Mouse (Mus musculus) lung, postnatal 0 days (tissue): Measurements from ENCODE around the gene Dctn3. TPM values are rescaled to one million over a fixed set of nuclear protein-coding genes. Genes with fewer than 3 reads are reported as not detected.

Experiments
- ATAC-seq: fragments of 200-750 bp; cut with Nextera tagmentation; 2 replicates; pipeline ENCODE4 v1.8.0; 2017; ENCODE audit warnings: moderate library complexity
- DNase-seq: peaks from one replicate; pipeline ENCODE4 v3.0.0-alpha.2; 2016; ENCODE audit warnings: low spot score
- H3K27ac ChIP-seq: fragments of 300-500 bp; sonication (generic); 2 replicates; pipeline ENCODE4 v1.5.1; 2014; ENCODE audit warnings: antibody characterized with exemption, mild to moderate bottlenecking, low read length, mixed read lengths
- H3K27me3 ChIP-seq: fragments of 300-500 bp; sonication (generic); replicated peaks from 2 replicates; pipeline ENCODE4 v1.6.1; 2014; ENCODE audit warnings: low read length, mixed read lengths; ENCODE audit not compliant: insufficient read depth
- H3K36me3 ChIP-seq: fragments of 300-500 bp; sonication (generic); 2 replicates; pipeline ENCODE4 v1.6.1; 2014; ENCODE audit warnings: low read length, mixed read lengths; ENCODE audit not compliant: insufficient read depth
- H3K4me1 ChIP-seq: fragments of 300-500 bp; sonication (generic); 2 replicates; pipeline ENCODE4 v1.6.1; 2014; ENCODE audit warnings: antibody characterized with exemption, low read depth, low read length, mixed read lengths; ENCODE audit not compliant: insufficient read depth
- H3K4me2 ChIP-seq: fragments of 300-500 bp; sonication (generic); replicated peaks from 2 replicates; pipeline ENCODE4 v1.6.1; 2014; ENCODE audit warnings: low read depth, mild to moderate bottlenecking, low read length, moderate library complexity, mixed read lengths
- H3K4me3 ChIP-seq: fragments of 300-500 bp; sonication (generic); 2 replicates; pipeline ENCODE4 v1.5.1; 2014; ENCODE audit warnings: low read depth, low read length
- H3K9ac ChIP-seq: fragments of 300-500 bp; sonication (generic); replicated peaks from 2 replicates; pipeline ENCODE4 v1.6.1; 2014; ENCODE audit warnings: low read depth, mild to moderate bottlenecking
- H3K9me3 ChIP-seq: fragments of 300-500 bp; sonication (generic); 2 replicates; pipeline ENCODE4 v1.6.1; 2016; ENCODE audit warnings: low read length, mixed read lengths
- CTCF ChIP-seq: IDR thresholded peaks from 2 replicates; pipeline ENCODE4 v1.5.1; 2016; ENCODE audit warnings: antibody characterized with exemption, mild to moderate bottlenecking
- EP300 ChIP-seq: IDR thresholded peaks from 2 replicates; pipeline ENCODE4 v1.6.1; 2016; ENCODE audit warnings: antibody characterized with exemption, mild to moderate bottlenecking, control low read depth
- WGBS: fragments of 180-500 bp; shearing (Covaris S2); extraction: QIAGEN DNeasy Blood & Tissue Kit; methylation state at CpG from one replicate; pipeline ENCODE4 v1.1.7; 2014; 5-methylcytosine and 5-hydroxymethylcytosine counted together
- polyA plus RNA-seq: library from polyadenylated mRNA; unstranded; fragments of >200 nt; fragmentation: Nextera tagmentation; extraction: Ambion mirVana; gene quantifications from 2 replicates; pipeline ENCODE4 v1.2.1, GENCODE M21; 2015

The Dctn3 gene
- polyA plus RNA-seq, 1 experiment from 2014 or later = 151 TPM

DNA sequence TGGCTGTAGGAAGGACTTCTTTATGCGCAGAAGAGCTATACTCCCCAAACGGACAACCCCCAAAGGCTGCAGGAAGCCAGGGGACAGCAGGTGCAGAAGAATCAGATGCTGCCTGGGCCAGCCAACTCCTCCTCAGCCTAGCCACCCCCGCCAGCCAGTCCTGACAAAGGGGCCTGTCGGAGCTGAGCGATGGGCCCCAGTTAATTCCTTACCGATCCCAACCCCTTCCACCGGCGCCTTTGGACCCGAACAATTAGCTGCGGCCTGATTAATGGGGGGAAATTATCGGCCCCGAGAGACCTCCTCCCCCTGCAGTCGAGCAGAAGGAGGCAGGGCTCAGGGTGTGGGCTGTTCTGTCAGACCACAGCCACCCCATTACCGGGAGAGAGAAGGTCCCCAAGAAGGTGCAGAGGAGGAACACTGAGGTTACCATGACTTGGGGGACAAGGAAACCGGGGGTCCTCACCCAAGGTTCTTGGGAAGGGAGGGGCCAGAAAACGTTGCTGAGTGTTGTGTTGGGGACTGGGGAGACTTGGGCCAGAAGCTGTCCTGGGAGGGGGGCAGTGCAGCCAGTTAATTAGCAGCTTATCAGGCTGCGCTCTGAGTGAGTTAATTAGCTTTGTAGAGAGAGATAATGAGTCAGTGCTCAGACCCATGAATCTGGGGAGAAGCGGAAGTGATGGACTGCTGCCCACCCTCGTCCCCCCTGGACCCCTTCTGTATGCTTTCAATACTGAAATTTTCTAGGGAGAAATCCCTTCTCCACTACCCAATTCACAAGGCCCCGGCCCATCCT is 4.1 kb upstream of the Dctn3 start:
- DNase-seq = no peak
- Histone ChIP-seq H3K4me2 (no peak overlapping the region), H3K4me1 (no peaks in the 10 kb centered on the region; the same call in 1 of the 2 replicates), H3K4me3 (no peak overlapping the region), H3K36me3 (no peaks in the 10 kb centered on the region), H3K27me3 (peaks cover 70% of the 10 kb centered on the region), H3K27ac (no peak overlapping the region), H3K9ac (no peak overlapping the region), H3K9me3 (no peaks in the 10 kb centered on the region)
- no peak for ATAC-seq
- WGBS = 20% methylated on average over 20 of the region's 20 CpGs
- TF ChIP-seq CTCF = no peak
- TF ChIP-seq EP300 = no peak

DNA sequence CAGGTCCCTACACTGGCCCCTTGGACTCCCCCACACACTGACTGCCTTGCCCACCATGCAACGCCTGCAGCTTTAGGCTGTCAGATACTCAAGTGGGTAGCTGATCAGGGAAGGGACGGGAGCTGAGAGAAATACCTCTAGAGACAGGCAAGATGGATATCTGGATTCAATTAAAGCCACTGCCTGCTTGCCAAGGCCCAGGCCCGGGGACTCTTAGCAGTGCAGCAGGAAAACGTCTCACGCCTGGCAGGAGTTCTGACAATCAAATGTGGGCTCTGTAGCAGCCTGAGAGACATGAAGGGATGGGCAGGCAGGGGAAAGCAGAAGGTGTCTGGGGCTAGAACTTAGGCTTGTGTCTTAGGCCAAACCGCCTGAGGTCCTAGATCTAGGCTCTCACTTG is 6.1 kb downstream of the Dctn3 start:
- ATAC-seq = no peak
- Histone ChIP-seq H3K9me3 (no peaks in the 10 kb centered on the region), H3K27ac (no peak overlapping the region), H3K9ac (no peak overlapping the region), H3K27me3 (no peaks in the 10 kb centered on the region), H3K36me3 (peaks cover 24% of the 10 kb centered on the region), H3K4me3 (no peak overlapping the region), H3K4me1 (peaks cover 11% of the 10 kb centered on the region; the same call in 1 of the 2 replicates), H3K4me2 (no peak overlapping the region)
- no peak for DNase-seq
- no peak for TF ChIP-seq EP300
- no peak for TF ChIP-seq CTCF
- WGBS = 70% methylated on average over 6 of the region's 6 CpGs

DNA sequence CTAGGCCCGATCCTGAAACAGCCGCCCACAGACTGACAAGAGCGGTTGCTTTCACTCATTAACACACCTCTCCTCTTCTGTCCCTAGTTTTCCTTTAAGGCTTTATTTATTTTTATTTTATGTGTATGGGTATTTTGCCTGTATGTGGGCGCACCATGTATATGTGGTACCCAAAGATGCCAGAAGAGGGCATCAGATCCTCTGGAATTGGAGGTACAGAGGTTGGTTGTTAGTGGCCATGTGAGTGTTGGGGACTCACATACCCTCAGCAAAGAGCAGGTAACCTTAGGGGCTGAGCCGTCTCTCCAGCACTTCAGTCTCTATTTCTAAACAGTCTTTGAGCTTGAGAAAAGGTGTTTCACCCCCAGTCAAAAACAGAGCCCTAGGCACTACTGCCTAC is 7.4 kb downstream of the Dctn3 start:
- Histone ChIP-seq H3K9me3 (no peaks in the 10 kb centered on the region), H3K9ac (no peak overlapping the region), H3K4me2 (no peak overlapping the region), H3K4me1 (peaks cover 13% of the 10 kb centered on the region; the same call in 1 of the 2 replicates), H3K27me3 (no peaks in the 10 kb centered on the region), H3K27ac (no peak overlapping the region), H3K4me3 (no peak overlapping the region), H3K36me3 (peaks cover 24% of the 10 kb centered on the region)
- 78% methylated on average over 5 of the region's 5 CpGs for WGBS
- peak; percentile 41 for DNase-seq
- ATAC-seq = no peak
- no peak for TF ChIP-seq EP300
- peak; percentile 71 for TF ChIP-seq CTCF

DNA sequence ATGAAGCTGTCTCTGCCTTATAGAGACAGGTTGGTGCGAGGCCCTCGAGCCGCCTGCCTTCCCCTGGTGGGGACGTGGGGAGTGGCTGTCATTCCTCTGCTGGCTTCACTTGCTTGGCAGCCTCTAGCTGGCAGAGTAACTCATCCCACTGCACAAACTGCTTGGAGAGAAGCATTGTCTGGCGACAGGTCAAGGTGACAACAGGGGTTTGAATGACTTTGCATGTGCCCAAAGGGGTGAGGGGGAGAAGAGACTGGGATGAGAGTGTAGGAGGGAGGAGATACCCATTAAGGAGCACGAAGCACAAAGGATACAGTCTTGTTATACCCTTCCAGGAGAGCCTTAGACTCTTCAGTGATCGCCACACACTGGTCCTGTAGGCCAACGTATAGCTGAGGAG is 7.9 kb downstream of the Dctn3 start:
- TF ChIP-seq CTCF (no peak), EP300 (no peak)
- WGBS = 78% methylated on average over 8 of the region's 8 CpGs
- no peak overlapping the region for H3K9ac ChIP-seq
- no peaks in the 10 kb centered on the region for H3K27me3 ChIP-seq
- H3K27ac ChIP-seq = no peak overlapping the region
- ATAC-seq = no peak
- no peaks in the 10 kb centered on the region for H3K9me3 ChIP-seq
- no peak overlapping the region for H3K4me3 ChIP-seq
- DNase-seq = no peak
- H3K36me3 ChIP-seq = peaks cover 24% of the 10 kb centered on the region
- H3K4me2 ChIP-seq = no peak overlapping the region
- peaks cover 13% of the 10 kb centered on the region; the same call in 1 of the 2 replicates for H3K4me1 ChIP-seq

DNA sequence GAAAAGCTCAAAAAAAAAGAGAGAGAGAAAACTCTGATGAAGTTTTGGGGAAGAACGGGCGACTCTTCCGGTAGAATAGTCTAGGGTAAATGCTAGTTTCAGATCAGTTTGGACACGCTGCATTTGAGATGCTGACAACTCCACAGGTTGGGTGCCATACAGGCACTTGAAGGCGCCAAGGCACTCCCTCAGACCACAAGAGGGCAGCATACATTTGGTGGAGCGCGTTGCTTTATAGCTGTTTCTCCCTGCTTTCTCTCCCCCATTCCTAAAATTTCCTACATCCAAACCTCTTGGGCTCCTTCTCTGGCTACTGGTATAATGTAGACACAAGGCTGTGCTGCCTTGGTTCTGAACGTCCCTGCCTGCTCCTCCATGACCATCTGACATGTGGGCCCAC is 8.7 kb downstream of the Dctn3 start:
- Histone ChIP-seq H3K27ac (no peak overlapping the region), H3K4me1 (peaks cover 13% of the 10 kb centered on the region; the same call in 1 of the 2 replicates), H3K9ac (no peak overlapping the region), H3K36me3 (peaks cover 16% of the 10 kb centered on the region), H3K4me2 (peak overlapping the region; percentile 93), H3K27me3 (no peaks in the 10 kb centered on the region), H3K9me3 (no peaks in the 10 kb centered on the region), H3K4me3 (peak overlapping the region; percentile 79; the same call in 1 of the 2 replicates)
- TF ChIP-seq EP300 (no peak), CTCF (peak; percentile 82)
- ATAC-seq = peak; percentile 49
- DNase-seq = peak; percentile 80
- WGBS = 10% methylated on average over 8 of the region's 8 CpGs

DNA sequence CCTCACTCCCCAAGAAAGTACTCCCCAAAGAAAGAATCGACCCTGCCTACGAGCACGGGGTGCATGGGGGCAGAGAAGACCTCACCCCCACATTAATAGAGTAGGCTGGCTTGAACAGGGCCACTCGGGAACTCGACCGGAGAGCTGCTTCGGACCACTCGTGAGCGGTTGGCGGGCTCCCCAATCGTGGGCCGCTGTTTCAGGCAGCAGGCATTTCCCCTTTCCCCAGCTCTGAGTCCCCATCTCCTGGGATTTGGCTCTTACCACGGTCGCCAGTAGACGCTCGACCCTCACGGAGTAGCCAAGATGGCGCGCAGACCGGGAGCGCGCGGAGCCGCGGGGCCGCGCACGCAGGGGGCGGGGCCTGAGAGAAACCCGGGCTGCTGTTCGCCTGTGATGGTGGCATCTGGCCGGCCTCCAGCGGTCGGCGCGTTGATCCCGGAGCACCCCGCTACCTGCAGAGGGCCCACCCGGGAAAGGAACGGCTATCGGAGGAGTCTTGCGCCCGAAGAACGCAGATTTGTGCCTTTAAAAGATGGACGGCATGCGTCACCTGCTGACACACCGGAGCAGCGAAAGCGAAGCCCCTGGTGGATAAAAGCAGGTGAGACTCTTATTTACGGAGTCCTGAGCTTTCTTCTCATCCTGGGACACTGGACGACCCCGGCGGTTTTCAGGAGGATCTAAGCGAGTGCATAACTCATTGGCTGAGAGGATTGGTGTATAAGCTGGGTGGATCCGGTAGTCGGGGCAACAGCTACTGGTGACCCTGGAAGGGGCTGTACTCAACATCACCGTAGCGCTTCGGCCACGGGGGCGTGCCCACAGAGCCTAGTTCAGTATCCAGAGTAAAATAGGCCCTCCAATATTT is 9.5 kb downstream of the Dctn3 start, which contains the start of gene Rpp25l:
Gene Rpp25l (minus strand): TSS at position 338 of the 871 bp plus-strand sequence.
- Histone ChIP-seq H3K4me3 (peak within 1 kb of the TSS; percentile 79), H3K36me3 (peaks cover 9% of the 10 kb centered on the region; the same call in 1 of the 2 replicates), H3K4me2 (peak within 1 kb of the TSS; percentile 93), H3K27ac (peak within 1 kb of the TSS; percentile 77), H3K4me1 (peaks cover 13% of the 10 kb centered on the region; the same call in 1 of the 2 replicates), H3K9ac (peak within 1 kb of the TSS; percentile 88), H3K9me3 (no peaks in the 10 kb centered on the region), H3K27me3 (no peaks in the 10 kb centered on the region)
- peak; percentile 83 for ATAC-seq
- WGBS = 1% methylated on average over 61 of the region's 61 CpGs
- TF ChIP-seq CTCF = peak; percentile 49
- TF ChIP-seq EP300 = no peak
- peak; percentile 69 for DNase-seq
